Mouse (Mus musculus): ENCODE results near the gene 4930513O06Rik.

GRCm38 (mm10) chrX:139037666-139038065 lies 48.4 kb upstream of the 4930513O06Rik start:
- no peak for TF ChIP-seq POLR2A (IDR thresholded peaks at IDR 0.05; ENCODE audit: borderline replicate concordance, extremely low read depth, low read depth, low read length)
- TF ChIP-seq CTCF (IDR thresholded peaks at IDR 0.05; ENCODE audit: insufficient read depth, low read length) = no peak

Measured in lung, adult 2 months (tissue).